Mouse (Mus musculus) midbrain, embryonic 13.5 days (tissue): ENCODE data around the gene Oas1a. TPM values are rescaled to one million over a fixed set of nuclear protein-coding genes. Genes with fewer than 3 reads are reported as not detected.
"Not testable (repeated sequence)": the region's sequence is repeated elsewhere in the genome, so short reads cannot be mapped to it uniquely, and the experiment has no call there.

ENCODE experiments used
- ATAC-seq: fragments of 200-750 bp; cut with Nextera tagmentation; 2 replicates; pipeline ENCODE4 v1.8.0; 2017; ENCODE audit warnings: mild to moderate bottlenecking, moderate TSS enrichment, moderate library complexity
- H3K27ac ChIP-seq: fragments of 300-500 bp; sonication (generic); 2 replicates; pipeline ENCODE4 v1.5.1; 2015; ENCODE audit warnings: inconsistent platforms, mild to moderate bottlenecking, moderate library complexity
- H3K27me3 ChIP-seq: fragments of 300-500 bp; sonication (generic); 2 replicates; pipeline ENCODE4 v1.6.1; 2015; ENCODE audit warnings: mild to moderate bottlenecking, inconsistent platforms
- H3K36me3 ChIP-seq: fragments of 300-500 bp; sonication (generic); 2 replicates; pipeline ENCODE4 v1.6.1; 2015; ENCODE audit warnings: mild to moderate bottlenecking, inconsistent platforms
- H3K4me1 ChIP-seq: fragments of 300-500 bp; sonication (generic); replicated peaks from 2 replicates; pipeline ENCODE4 v1.6.1; 2015; ENCODE audit warnings: inconsistent platforms
- H3K4me2 ChIP-seq: fragments of 300-500 bp; sonication (generic); replicated peaks from 2 replicates; pipeline ENCODE4 v1.6.1; 2015; ENCODE audit warnings: moderate library complexity, mild to moderate bottlenecking, inconsistent platforms
- H3K4me3 ChIP-seq: fragments of 300-500 bp; sonication (generic); replicated peaks from 2 replicates; pipeline ENCODE4 v1.5.1; 2015; ENCODE audit warnings: mild to moderate bottlenecking, inconsistent platforms
- H3K9ac ChIP-seq: fragments of 300-500 bp; sonication (generic); replicated peaks from 2 replicates; pipeline ENCODE4 v1.6.1; 2015; ENCODE audit warnings: mild to moderate bottlenecking, inconsistent platforms
- H3K9me3 ChIP-seq: fragments of 300-500 bp; sonication (generic); 2 replicates; pipeline ENCODE4 v1.6.1; 2016; ENCODE audit warnings: mild to moderate bottlenecking, inconsistent platforms
- WGBS: fragments of 180-500 bp; shearing (Covaris S2); methylation state at CpG from one replicate; pipeline ENCODE4 v1.1.7; 2015; 5-methylcytosine and 5-hydroxymethylcytosine counted together
- polyA plus RNA-seq: library from polyadenylated mRNA; unstranded; fragments of >200 nt; fragmentation: Nextera tagmentation; extraction: Ambion mirVana; gene quantifications from 2 replicates; pipeline ENCODE4 v1.2.1, GENCODE M21; 2015

The Oas1a gene
- polyA plus RNA-seq, 1 experiment from 2014 or later: 0.34 TPM

DNA sequence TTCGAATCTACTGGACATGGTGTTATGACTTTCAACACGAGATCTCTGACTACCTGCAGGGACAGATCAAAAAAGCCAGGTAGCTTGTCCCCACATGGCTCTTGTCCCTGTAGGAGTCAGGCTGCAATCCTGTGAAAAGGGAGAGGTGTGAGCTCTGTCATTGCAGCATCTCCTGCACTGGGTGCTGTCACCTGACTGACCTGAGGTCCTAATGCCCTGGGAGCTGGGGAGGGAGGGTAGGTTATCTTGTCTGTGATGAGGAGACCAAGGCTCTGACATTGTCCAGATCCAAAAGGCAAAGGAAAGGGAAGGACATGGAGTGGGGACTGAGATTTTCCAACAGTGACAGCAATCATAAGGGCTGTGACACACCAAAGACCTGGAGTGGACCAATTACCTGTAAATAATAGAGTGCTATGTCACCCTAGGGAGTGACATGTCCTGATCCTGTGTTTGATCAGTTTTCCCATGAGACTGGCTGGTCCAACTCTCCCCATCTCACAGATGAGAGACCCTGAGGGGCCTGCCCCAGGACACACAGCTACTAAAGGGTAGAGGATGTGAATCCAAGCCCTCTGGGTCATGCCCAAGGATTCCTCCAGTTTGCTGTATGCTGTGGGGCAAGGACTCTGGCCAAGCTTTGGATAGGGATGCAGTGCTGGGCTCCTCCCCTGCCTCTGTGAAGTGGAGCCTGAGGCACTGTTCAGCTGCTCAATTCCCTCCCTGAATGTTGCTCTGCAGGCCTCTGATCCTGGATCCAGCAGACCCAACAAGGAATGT, 12.0 kb upstream of the Oas1a start:
- H3K9me3 ChIP-seq, H3K4me1 ChIP-seq, H3K4me2 ChIP-seq, H3K9ac ChIP-seq, H3K27me3 ChIP-seq, ATAC-seq, H3K4me3 ChIP-seq, H3K36me3 ChIP-seq, H3K27ac ChIP-seq: not testable (repeated sequence)
- WGBS: 76% methylated on average over 2 of the region's 2 CpGs

- not testable (repeated sequence) for H3K4me1 ChIP-seq, H3K27ac ChIP-seq, H3K36me3 ChIP-seq, H3K27me3 ChIP-seq, H3K9ac ChIP-seq, H3K9me3 ChIP-seq, H3K4me3 ChIP-seq, H3K4me2 ChIP-seq, ATAC-seq
- WGBS: 53% methylated on average over 7 of the region's 8 CpGs
These were observed 6.9 kb upstream of the Oas1a start, which contains the start of gene Oas1d for GRCm38 (mm10) chr5:120914204-120914603. Oas1d (plus strand) TSS chr5:120914536.

DNA sequence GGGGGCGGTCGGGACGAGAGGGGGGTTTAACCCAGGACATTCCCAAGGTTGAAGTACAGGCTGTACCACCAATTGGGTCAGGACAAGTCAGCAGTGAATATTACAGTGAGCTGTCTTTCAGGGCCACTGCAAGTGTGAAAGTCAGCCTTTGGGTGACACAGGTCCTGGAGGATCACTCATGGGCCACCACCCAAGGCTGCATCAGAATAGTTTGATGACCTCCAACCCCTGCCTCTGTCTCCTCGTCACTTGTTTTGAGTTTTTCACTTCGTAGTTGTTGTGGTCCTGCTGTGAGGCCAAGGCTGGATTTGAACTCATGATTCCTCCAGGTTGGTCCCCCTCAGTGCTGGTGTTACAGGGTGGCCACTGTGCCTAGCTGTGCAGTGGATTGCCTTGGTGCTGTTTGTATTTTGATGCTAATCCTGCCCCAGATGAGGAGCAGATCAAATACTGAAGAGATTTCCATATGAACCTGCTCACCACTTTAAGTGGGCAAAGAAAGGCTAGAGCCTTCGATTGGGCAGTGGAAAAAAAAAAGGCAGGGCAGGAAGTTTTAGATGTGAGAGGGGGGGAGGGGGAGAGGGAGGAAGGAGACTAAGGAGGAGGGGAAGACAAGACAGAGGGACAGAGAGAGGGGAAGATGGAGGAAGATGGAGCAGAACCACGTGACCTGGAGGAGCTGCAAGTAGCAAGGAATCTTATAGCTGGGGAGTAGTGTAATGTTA, 1.0 kb upstream of the Oas1a start:
- no peak overlapping the region for H3K4me2 ChIP-seq
- no peaks in the 10 kb centered on the region for H3K4me1 ChIP-seq
- no peaks in the 10 kb centered on the region for H3K27me3 ChIP-seq
- ATAC-seq: no peak
- H3K27ac ChIP-seq: no peak overlapping the region
- H3K9ac ChIP-seq: no peak overlapping the region
- H3K9me3 ChIP-seq: no peaks in the 10 kb centered on the region
- 51% methylated on average over 7 of the region's 7 CpGs for WGBS
- H3K4me3 ChIP-seq: no peak overlapping the region
- H3K36me3 ChIP-seq: no peaks in the 10 kb centered on the region

DNA sequence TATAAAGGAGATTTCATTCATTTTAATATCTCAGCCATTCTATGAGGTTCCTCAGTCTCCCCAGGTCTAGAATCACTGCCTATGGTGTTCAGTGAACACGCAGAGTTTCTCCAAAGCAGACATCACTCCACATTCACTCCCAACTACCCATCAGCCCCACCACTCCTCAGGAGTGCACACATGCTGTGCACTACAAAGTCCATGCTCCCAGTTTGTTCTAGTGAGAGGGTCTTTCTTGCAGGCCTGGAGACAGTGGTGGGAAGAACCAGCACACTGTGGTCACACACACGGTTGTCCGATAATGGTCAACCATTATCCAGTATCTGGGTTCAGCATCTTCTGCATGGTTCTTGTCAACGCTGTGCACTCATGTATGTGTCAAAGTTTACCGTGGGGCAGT, 5.3 kb downstream of the Oas1a start:
- no peaks in the 10 kb centered on the region for H3K4me1 ChIP-seq
- no peak overlapping the region for H3K27ac ChIP-seq
- H3K9ac ChIP-seq: no peak overlapping the region
- no peak overlapping the region for H3K4me2 ChIP-seq
- no peak for ATAC-seq
- H3K27me3 ChIP-seq: no peaks in the 10 kb centered on the region
- WGBS: 96% methylated on average over 5 of the region's 5 CpGs
- 0 out of 2 replicates have a peak, but pooled peaks cover 3% of the 10 kb centered on the region for H3K9me3 ChIP-seq
- H3K4me3 ChIP-seq: no peak overlapping the region
- no peaks in the 10 kb centered on the region for H3K36me3 ChIP-seq

GRCm38 (mm10) chr5:120900666-120901065, 6.7 kb downstream of the Oas1a start:
- no peaks in the 10 kb centered on the region for H3K27me3 ChIP-seq
- 59% methylated on average over 1 of the region's 1 CpGs for WGBS
- no peak overlapping the region for H3K9ac ChIP-seq
- H3K4me1 ChIP-seq: no peaks in the 10 kb centered on the region
- H3K36me3 ChIP-seq: no peaks in the 10 kb centered on the region
- no peak for ATAC-seq
- H3K27ac ChIP-seq: no peak overlapping the region
- H3K4me2 ChIP-seq: no peak overlapping the region
- 0 out of 2 replicates have a peak, but pooled peaks cover 3% of the 10 kb centered on the region for H3K9me3 ChIP-seq
- no peak overlapping the region for H3K4me3 ChIP-seq

GRCm38 (mm10) chr5:120898726-120899125, 8.6 kb downstream of the Oas1a start:
- H3K9me3 ChIP-seq: 0 out of 2 replicates have a peak, but pooled peaks cover 3% of the 10 kb centered on the region
- H3K4me3 ChIP-seq: no peak overlapping the region
- H3K36me3 ChIP-seq: no peaks in the 10 kb centered on the region
- H3K4me2 ChIP-seq: no peak overlapping the region
- H3K9ac ChIP-seq: no peak overlapping the region
- 0 out of 2 replicates have a peak, but pooled peaks cover 2% of the 10 kb centered on the region for H3K4me1 ChIP-seq
- H3K27ac ChIP-seq: no peak overlapping the region
- no peaks in the 10 kb centered on the region for H3K27me3 ChIP-seq
- ATAC-seq: no peak

- H3K36me3 ChIP-seq: no peaks in the 10 kb centered on the region
- 82% methylated on average over 6 of the region's 6 CpGs for WGBS
- H3K9ac ChIP-seq: no peak overlapping the region
- ATAC-seq: no peak
- no peak overlapping the region for H3K4me2 ChIP-seq
- H3K4me3 ChIP-seq: no peak overlapping the region
- no peak overlapping the region for H3K27ac ChIP-seq
- 0 out of 2 replicates have a peak, but pooled peaks cover 3% of the 10 kb centered on the region for H3K9me3 ChIP-seq
- no peaks in the 10 kb centered on the region for H3K27me3 ChIP-seq
- 0 out of 2 replicates have a peak, but pooled peaks cover 2% of the 10 kb centered on the region for H3K4me1 ChIP-seq
These were observed 9.0 kb downstream of the Oas1a start for GRCm38 (mm10) chr5:120898307-120898706.

GRCm38 (mm10) chr5:120895231-120895900, 12.0 kb downstream of the Oas1a start:
- no peak overlapping the region for H3K4me2 ChIP-seq
- 0 out of 2 replicates have a peak, but pooled peaks cover 2% of the 10 kb centered on the region for H3K9me3 ChIP-seq
- H3K4me1 ChIP-seq: 0 out of 2 replicates have a peak, but pooled peaks cover 2% of the 10 kb centered on the region
- 83% methylated on average over 11 of the region's 11 CpGs for WGBS
- H3K27ac ChIP-seq: no peak overlapping the region
- H3K4me3 ChIP-seq: no peak overlapping the region
- H3K27me3 ChIP-seq: no peaks in the 10 kb centered on the region
- no peak for ATAC-seq
- H3K36me3 ChIP-seq: no peaks in the 10 kb centered on the region
- H3K9ac ChIP-seq: no peak overlapping the region

GRCm38 (mm10) chr5:120894692-120895091, 12.6 kb downstream of the Oas1a start:
- not testable (repeated sequence) for H3K36me3 ChIP-seq
- WGBS: 80% methylated on average over 2 of the region's 2 CpGs

DNA sequence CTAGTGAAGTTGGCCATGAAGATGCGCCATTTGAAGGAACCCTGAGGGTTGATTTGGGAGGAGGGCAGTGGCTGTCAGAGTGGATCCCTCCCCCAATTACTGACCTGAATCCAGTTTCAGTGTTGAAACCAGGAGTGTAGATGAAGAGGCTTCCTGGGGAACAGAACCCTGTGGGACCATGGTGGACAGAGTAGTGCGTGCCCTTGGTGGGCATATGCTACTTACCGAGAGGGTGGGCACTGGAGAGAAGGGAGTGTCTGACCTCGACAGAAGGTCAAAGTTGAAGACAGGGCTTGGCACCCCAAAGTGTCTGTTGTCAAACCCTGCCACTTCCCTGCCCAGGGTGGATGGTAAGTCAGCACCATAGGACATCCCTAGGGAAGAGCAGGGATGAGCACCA, 13.5 kb downstream of the Oas1a start:
- not testable (repeated sequence) for ATAC-seq, H3K4me2 ChIP-seq, H3K9ac ChIP-seq, H3K4me3 ChIP-seq, H3K4me1 ChIP-seq, H3K9me3 ChIP-seq, H3K27me3 ChIP-seq, H3K27ac ChIP-seq, H3K36me3 ChIP-seq
- 92% methylated on average over 4 of the region's 4 CpGs for WGBS

More at GRCm38 (mm10) chr5:120894692-120895091, 12.6 kb downstream of the Oas1a start:
- not testable (repeated sequence) for H3K27me3 ChIP-seq, H3K9me3 ChIP-seq, H3K27ac ChIP-seq, H3K9ac ChIP-seq, ATAC-seq, H3K4me2 ChIP-seq, H3K4me3 ChIP-seq, H3K4me1 ChIP-seq

DNA sequence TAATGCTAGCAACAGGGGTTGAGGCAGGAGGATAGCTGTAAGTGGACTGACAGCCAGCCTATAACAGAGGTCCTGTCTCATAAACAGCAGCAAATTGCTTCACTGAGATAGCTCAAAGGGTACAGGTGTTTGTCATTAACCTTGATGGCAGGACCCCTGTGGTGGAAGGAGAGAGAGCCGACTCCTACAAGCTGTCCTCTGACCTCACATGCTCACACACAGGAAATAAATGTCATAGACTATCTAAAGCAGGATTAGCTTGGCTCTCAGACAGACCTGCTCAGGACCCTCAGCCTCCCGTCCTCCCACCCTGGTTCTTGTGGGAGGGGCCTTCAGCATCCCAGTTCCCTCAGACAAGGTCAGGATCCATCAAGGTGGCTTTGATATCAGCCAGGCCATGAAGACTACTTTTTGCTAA, 15.1 kb downstream of the Oas1a start:
- Histone ChIP-seq H3K27me3 (no peaks in the 10 kb centered on the region), H3K9ac (no peak overlapping the region), H3K27ac (no peak overlapping the region), H3K4me1 (0 out of 2 replicates have a peak, but pooled peaks cover 2% of the 10 kb centered on the region), H3K36me3 (no peaks in the 10 kb centered on the region), H3K4me2 (no peak overlapping the region), H3K9me3 (no peaks in the 10 kb centered on the region), H3K4me3 (no peak overlapping the region)
- ATAC-seq: no peak
- 84% methylated on average over 2 of the region's 2 CpGs for WGBS
